Mouse (Mus musculus): ENCODE measurements around the gene Acsf2.

- TF ChIP-seq TBP (conservative IDR thresholded peaks at IDR 0.05; ENCODE audit: low read depth, low read length) = no peak
- no peak for TF ChIP-seq CTCF (conservative IDR thresholded peaks at IDR 0.05 in 1 of 2, IDR thresholded peaks at IDR 0.05 in 1 of 2; ENCODE audit: low read depth in 2 of 2, low read length in 2 of 2)
- no peak for TF ChIP-seq POLR2A (IDR thresholded peaks at IDR 0.05; ENCODE audit: low read depth, low read length)
- no peak for TF ChIP-seq MAZ (IDR thresholded peaks at IDR 0.05; ENCODE audit: low read depth, low read length)
- TF ChIP-seq ZKSCAN1 (IDR thresholded peaks at IDR 0.05; ENCODE audit: borderline replicate concordance, low read depth, low read length) = no peak
- TF ChIP-seq JUND (conservative IDR thresholded peaks at IDR 0.05; ENCODE audit: low read depth, low read length) = no peak
- no peak for TF ChIP-seq EP300 (IDR thresholded peaks at IDR 0.05; ENCODE audit: low read length)
- no peak for TF ChIP-seq NELFE (IDR thresholded peaks at IDR 0.05; ENCODE audit: low read depth, low read length)
Measured at GRCm38 (mm10) chr11:94634431-94634830, 32.8 kb upstream of the Acsf2 start.
